Mouse (Mus musculus): ENCODE data around the gene 4930469K13Rik. TPM values are rescaled to one million over a fixed set of nuclear protein-coding genes. Genes with fewer than 3 reads are reported as not detected.

4930469K13Rik gene
- total RNA-seq, 1 experiment from 2014 or later: not detected

Other genes with a start within 250 kb of the 4930469K13Rik start
- not detected in 2 replicates for gene Kcnmb1, start 135.5 kb downstream of the 4930469K13Rik start, total RNA-seq (2017)
- gene Kcnip1, start 105.4 kb downstream of the 4930469K13Rik start, total RNA-seq (2017): not detected in 2 replicates
- gene Lcp2, start 51.6 kb downstream of the 4930469K13Rik start, total RNA-seq (2017): 19.9 and 32.6 TPM in 2 replicates
- gene Foxi1, start 109.5 kb upstream of the 4930469K13Rik start, total RNA-seq (2017): not detected in 2 replicates
- gene Fam196b, start 216.3 kb upstream of the 4930469K13Rik start, total RNA-seq (2017): 0.05 and 0.09 TPM in 2 replicates